Mouse (Mus musculus) forebrain, embryonic 13.5 days (tissue): ENCODE results near the gene Wdr90. TPM values are rescaled to one million over a fixed set of nuclear protein-coding genes. Genes with fewer than 3 reads are reported as not detected.
"Not testable (repeated sequence)": the region's sequence is repeated elsewhere in the genome, so short reads cannot be mapped to it uniquely, and the experiment has no call there.

ENCODE experiments used
- ATAC-seq: fragments of 200-750 bp; cut with Nextera tagmentation; 2 replicates; pipeline ENCODE4 v1.8.0; 2017
- H3K27ac ChIP-seq: fragments of 300-500 bp; sonication (generic); 2 replicates; pipeline ENCODE4 v1.5.1; 2015; ENCODE audit warnings: inconsistent platforms, mild to moderate bottlenecking, moderate library complexity
- H3K27me3 ChIP-seq: fragments of 300-500 bp; sonication (generic); 2 replicates; pipeline ENCODE4 v1.6.1; 2015; ENCODE audit warnings: mild to moderate bottlenecking, inconsistent platforms
- H3K36me3 ChIP-seq: fragments of 300-500 bp; sonication (generic); 2 replicates; pipeline ENCODE4 v1.6.1; 2015; ENCODE audit warnings: mild to moderate bottlenecking, inconsistent platforms; ENCODE audit not compliant: poor library complexity, severe bottlenecking
- H3K4me1 ChIP-seq: fragments of 300-500 bp; sonication (generic); 2 replicates; pipeline ENCODE4 v1.6.1; 2015; ENCODE audit warnings: inconsistent platforms
- H3K4me2 ChIP-seq: fragments of 300-500 bp; sonication (generic); 2 replicates; pipeline ENCODE4 v1.6.1; 2015; ENCODE audit warnings: inconsistent platforms, mild to moderate bottlenecking, moderate library complexity
- H3K4me3 ChIP-seq: fragments of 300-500 bp; sonication (generic); 2 replicates; pipeline ENCODE4 v1.5.1; 2015; ENCODE audit warnings: mild to moderate bottlenecking, inconsistent platforms
- H3K9ac ChIP-seq: fragments of 300-500 bp; sonication (generic); 2 replicates; pipeline ENCODE4 v1.6.1; 2015; ENCODE audit warnings: mild to moderate bottlenecking, inconsistent platforms
- H3K9me3 ChIP-seq: fragments of 300-500 bp; sonication (generic); replicated peaks from 2 replicates; pipeline ENCODE4 v1.6.1; 2016; ENCODE audit warnings: inconsistent platforms
- WGBS: fragments of 180-500 bp; shearing (Covaris S2); methylation state at CpG from one replicate; pipeline ENCODE4 v1.1.7; 2015; 5-methylcytosine and 5-hydroxymethylcytosine counted together
- polyA plus RNA-seq: library from polyadenylated mRNA; unstranded; fragments of >200 nt; fragmentation: Nextera tagmentation; extraction: Ambion mirVana; gene quantifications from 2 replicates; pipeline ENCODE4 v1.2.1, GENCODE M21; 2015

Gene Wdr90
- polyA plus RNA-seq, 1 experiment from 2014 or later, result 24.9 TPM

GRCm38 (mm10) chr17:25875171-25876136 is 14.2 kb upstream of the Wdr90 start:
- peak; percentile 94 for ATAC-seq
- Histone ChIP-seq H3K36me3 (peaks cover 24% of the 10 kb centered on the region), H3K4me3 (peak overlapping the region; percentile 68), H3K4me1 (peaks cover 28% of the 10 kb centered on the region), H3K4me2 (peak overlapping the region; percentile 89), H3K9me3 (no peaks in the 10 kb centered on the region), H3K9ac (peak overlapping the region; percentile 83), H3K27ac (peak overlapping the region; percentile 96), H3K27me3 (no peaks in the 10 kb centered on the region)
- WGBS, result under 1% methylated on average over 59 of the region's 59 CpGs

GRCm38 (mm10) chr17:25874721-25875170 is 13.4 kb upstream of the Wdr90 start, which contains the start of gene Mettl26:
TSS of gene Mettl26 (plus strand) at chr17:25875074.
- H3K9ac ChIP-seq, result peak within 1 kb of the TSS; percentile 83
- H3K4me3 ChIP-seq, result peak within 1 kb of the TSS; percentile 68
- H3K36me3 ChIP-seq, result peaks cover 23% of the 10 kb centered on the region
- peak; percentile 82 for ATAC-seq
- H3K27ac ChIP-seq, result peak within 1 kb of the TSS; percentile 96
- H3K9me3 ChIP-seq, result no peaks in the 10 kb centered on the region
- no peaks in the 10 kb centered on the region for H3K27me3 ChIP-seq
- H3K4me1 ChIP-seq, result peaks cover 22% of the 10 kb centered on the region
- peak within 1 kb of the TSS; percentile 89 for H3K4me2 ChIP-seq
- under 1% methylated on average over 25 of the region's 25 CpGs for WGBS

GRCm38 (mm10) chr17:25874148-25874720 is 12.9 kb upstream of the Wdr90 start:
- H3K4me1 ChIP-seq, result peaks cover 22% of the 10 kb centered on the region
- H3K9me3 ChIP-seq, result no peaks in the 10 kb centered on the region
- 3% methylated on average over 14 of the region's 14 CpGs for WGBS
- peak overlapping the region; percentile 89 for H3K4me2 ChIP-seq
- H3K27me3 ChIP-seq, result no peaks in the 10 kb centered on the region
- H3K4me3 ChIP-seq, result peak overlapping the region; percentile 68
- H3K27ac ChIP-seq, result peak overlapping the region; percentile 82
- no peak for ATAC-seq
- peak overlapping the region; percentile 67 for H3K9ac ChIP-seq
- H3K36me3 ChIP-seq, result peaks cover 18% of the 10 kb centered on the region

GRCm38 (mm10) chr17:25873405-25874147 is 12.3 kb upstream of the Wdr90 start:
- WGBS, result 80% methylated on average over 11 of the region's 11 CpGs

GRCm38 (mm10) chr17:25872676-25873075 is 11.4 kb upstream of the Wdr90 start:
- ATAC-seq, result no peak
- Histone ChIP-seq H3K27ac (no peak overlapping the region), H3K36me3 (peaks cover 2% of the 10 kb centered on the region), H3K9ac (no peak overlapping the region), H3K4me2 (no peak overlapping the region), H3K27me3 (no peaks in the 10 kb centered on the region), H3K9me3 (no peaks in the 10 kb centered on the region), H3K4me3 (no peak overlapping the region), H3K4me1 (peaks cover 35% of the 10 kb centered on the region)
- 84% methylated on average over 3 of the region's 3 CpGs for WGBS

More at GRCm38 (mm10) chr17:25873405-25874147, 12.3 kb upstream of the Wdr90 start:
- H3K9me3 ChIP-seq, result no peaks in the 10 kb centered on the region
- H3K4me1 ChIP-seq, result peaks cover 28% of the 10 kb centered on the region
- peaks cover 11% of the 10 kb centered on the region for H3K36me3 ChIP-seq
- no peaks in the 10 kb centered on the region for H3K27me3 ChIP-seq
- peak overlapping the region; percentile 82 for H3K27ac ChIP-seq
- ATAC-seq, result no peak
- H3K4me2 ChIP-seq, result peak overlapping the region; percentile 89
- H3K9ac ChIP-seq, result peak overlapping the region; percentile 67; the same call in 1 of the 2 replicates
- peak overlapping the region; percentile 68; the same call in 1 of the 2 replicates for H3K4me3 ChIP-seq

- not testable (repeated sequence) for H3K27me3 ChIP-seq, H3K9me3 ChIP-seq, H3K27ac ChIP-seq, H3K4me3 ChIP-seq, H3K4me2 ChIP-seq, ATAC-seq, H3K36me3 ChIP-seq, H3K9ac ChIP-seq
- peaks cover 32% of the 10 kb centered on the region for H3K4me1 ChIP-seq
Measured at GRCm38 (mm10) chr17:25871566-25871965, 10.3 kb upstream of the Wdr90 start.

- H3K27ac ChIP-seq, result no peak overlapping the region
- no peak overlapping the region for H3K4me2 ChIP-seq
- no peak overlapping the region for H3K4me3 ChIP-seq
- H3K27me3 ChIP-seq, result no peaks in the 10 kb centered on the region
- no peak overlapping the region for H3K9ac ChIP-seq
- no peak for ATAC-seq
- H3K36me3 ChIP-seq, result no peaks in the 10 kb centered on the region
- peaks cover 24% of the 10 kb centered on the region for H3K4me1 ChIP-seq
- WGBS, result 90% methylated on average over 2 of the region's 2 CpGs
- no peaks in the 10 kb centered on the region for H3K9me3 ChIP-seq
Measured at GRCm38 (mm10) chr17:25869954-25870353, 8.7 kb upstream of the Wdr90 start.

GRCm38 (mm10) chr17:25869498-25869897 is 8.2 kb upstream of the Wdr90 start:
- ATAC-seq, result no peak
- Histone ChIP-seq H3K4me2 (no peak overlapping the region), H3K4me1 (peaks cover 24% of the 10 kb centered on the region), H3K4me3 (no peak overlapping the region), H3K27me3 (no peaks in the 10 kb centered on the region), H3K36me3 (no peaks in the 10 kb centered on the region), H3K27ac (no peak overlapping the region), H3K9ac (no peak overlapping the region), H3K9me3 (no peaks in the 10 kb centered on the region)
- 85% methylated on average over 8 of the region's 8 CpGs for WGBS

GRCm38 (mm10) chr17:25868601-25869191 is 7.4 kb upstream of the Wdr90 start, which contains the start of gene Mcrip2:
TSS of gene Mcrip2 (minus strand) at chr17:25868764.
- H3K4me2 ChIP-seq, result peak within 1 kb of the TSS; percentile 99
- no peaks in the 10 kb centered on the region for H3K36me3 ChIP-seq
- WGBS, result under 1% methylated on average over 24 of the region's 24 CpGs
- H3K9ac ChIP-seq, result peak within 1 kb of the TSS; percentile 76
- ATAC-seq, result peak; percentile 90
- no peaks in the 10 kb centered on the region for H3K9me3 ChIP-seq
- H3K27ac ChIP-seq, result peak within 1 kb of the TSS; percentile 72
- H3K4me1 ChIP-seq, result peaks cover 17% of the 10 kb centered on the region
- H3K4me3 ChIP-seq, result peak within 1 kb of the TSS; percentile 74
- no peaks in the 10 kb centered on the region for H3K27me3 ChIP-seq

GRCm38 (mm10) chr17:25867836-25868600 is 6.7 kb upstream of the Wdr90 start:
- H3K4me3 ChIP-seq, result peak overlapping the region; percentile 74
- H3K4me1 ChIP-seq, result peaks cover 16% of the 10 kb centered on the region
- H3K27me3 ChIP-seq, result no peaks in the 10 kb centered on the region
- peak overlapping the region; percentile 76 for H3K9ac ChIP-seq
- peak; percentile 41 for ATAC-seq
- peak overlapping the region; percentile 72; the same call in 1 of the 2 replicates for H3K27ac ChIP-seq
- H3K4me2 ChIP-seq, result peak overlapping the region; percentile 99
- no peaks in the 10 kb centered on the region for H3K9me3 ChIP-seq
- H3K36me3 ChIP-seq, result no peaks in the 10 kb centered on the region
- WGBS, result 2% methylated on average over 38 of the region's 42 CpGs

GRCm38 (mm10) chr17:25867509-25867835 is 6.2 kb upstream of the Wdr90 start:
- 17% methylated on average over 7 of the region's 7 CpGs for WGBS
- peak overlapping the region; percentile 76; the same call in 1 of the 2 replicates for H3K9ac ChIP-seq
- no peak for ATAC-seq

More at GRCm38 (mm10) chr17:25867509-25867835, 6.2 kb upstream of the Wdr90 start:
- Histone ChIP-seq H3K27me3 (no peaks in the 10 kb centered on the region), H3K4me1 (peaks cover 16% of the 10 kb centered on the region), H3K4me2 (peak overlapping the region; percentile 99), H3K36me3 (no peaks in the 10 kb centered on the region), H3K27ac (no peak overlapping the region), H3K9me3 (no peaks in the 10 kb centered on the region), H3K4me3 (peak overlapping the region; percentile 74)
